8 mouse cellular contexts compared by ENCODE assay signal in genomic region chr2:35559551-35559835, GRCm38 (mm10). TPM values are rescaled to one million over a fixed set of nuclear protein-coding genes. Genes with fewer than 3 reads are reported as not detected.
DNase-seq lines count a peak whose midpoint lies in the region; ATAC-seq and TF ChIP-seq lines count a peak whose summit lies in the region.

No protein-coding gene starts in this region.

- intact Hi-C loops in gastrocnemius, adult 2 months (cut with DNase I), result loop anchor here (2.0 kb wide), 1 partner anchor 23 kb away; no protein-coding TSS in a partner anchor
- intact Hi-C loops in gastrocnemius, postnatal 36 days (cut with DNase I), result no loop called here
- intact Hi-C loops in heart, postnatal 36 days (cut with DNase I), result no loop called here

- H3K4me3 ChIP-seq in gastrocnemius, adult 2 months, result peak overlapping the region; percentile 75
- H3K4me3 ChIP-seq in forebrain, postnatal 0 days (ENCODE audit: low read depth, low read length), result no peak overlapping the region
- H3K4me3 ChIP-seq in forebrain, embryonic 15.5 days, result no peak overlapping the region

- DNase-seq in gastrocnemius, adult 2 months, result peak; percentile 59
- DNase-seq in gastrocnemius, postnatal 36 days, result no peak
- peak; percentile 55 for DNase-seq in ovary, postnatal 36 days (ENCODE audit: low spot score)
- no peak for DNase-seq in ovary, postnatal 10 days (ENCODE audit: low spot score)
- peak; percentile 34 to 49 for DNase-seq in heart, postnatal 36 days
- peak; percentile 73 for DNase-seq in testis, postnatal 10 days (ENCODE audit: low spot score)
- DNase-seq in forebrain, postnatal 0 days, result no peak

- no peaks in the 10 kb centered on the region for H3K36me3 ChIP-seq in forebrain, postnatal 0 days (ENCODE audit: insufficient read depth)
- H3K36me3 ChIP-seq in forebrain, embryonic 15.5 days, result no peaks in the 10 kb centered on the region

- no peaks in the 10 kb centered on the region for H3K9me3 ChIP-seq in forebrain, postnatal 0 days (ENCODE audit: low read length)
- H3K9me3 ChIP-seq in forebrain, embryonic 15.5 days, result no peaks in the 10 kb centered on the region

- no peaks in the 10 kb centered on the region for H3K27me3 ChIP-seq in forebrain, postnatal 0 days (ENCODE audit: insufficient read depth, low read length)
- no peaks in the 10 kb centered on the region for H3K27me3 ChIP-seq in forebrain, embryonic 15.5 days

- no peaks in the 10 kb centered on the region for H3K4me1 ChIP-seq in forebrain, postnatal 0 days (ENCODE audit: insufficient read depth)
- peaks cover 9% of the 10 kb centered on the region; the same call in 1 of the 2 replicates for H3K4me1 ChIP-seq in forebrain, embryonic 15.5 days

- 53% methylated on average over 2 of the region's 2 CpGs for WGBS in forebrain, postnatal 0 days
- WGBS in forebrain, embryonic 15.5 days, result 68% methylated on average over 2 of the region's 2 CpGs

- ATAC-seq in forebrain, postnatal 0 days, result no peak
- ATAC-seq in forebrain, embryonic 15.5 days (replicated peaks), result no peak

- H3K27ac ChIP-seq in gastrocnemius, adult 2 months, result peak overlapping the region; percentile 95
- no peak overlapping the region for H3K27ac ChIP-seq in forebrain, postnatal 0 days (ENCODE audit: low read depth, low read length)
- no peak overlapping the region for H3K27ac ChIP-seq in forebrain, embryonic 15.5 days (replicated peaks)

- no peak overlapping the region for H3K9ac ChIP-seq in forebrain, postnatal 0 days
- no peak overlapping the region for H3K9ac ChIP-seq in forebrain, embryonic 15.5 days (replicated peaks)

- no peak for TF ChIP-seq CTCF in gastrocnemius, adult 2 months (IDR thresholded peaks at IDR 0.05)
- no peak for TF ChIP-seq CTCF in forebrain, postnatal 0 days (IDR thresholded peaks at IDR 0.05; ENCODE audit: low read depth)

- no peak overlapping the region for H3K4me2 ChIP-seq in forebrain, postnatal 0 days (ENCODE audit: low read depth)
- no peak overlapping the region for H3K4me2 ChIP-seq in forebrain, embryonic 15.5 days (replicated peaks)

RNA-seq across cellular contexts. Expression of gene Dab2ip, which starts 1.4 kb away (rescaled TPM):
- total RNA-seq in gastrocnemius, adult 2 months (2021), result 10 to 100 TPM; 38.2 to 52.0 TPM
- 10 to 100 TPM; 37.6 to 46.5 TPM for total RNA-seq in gastrocnemius, postnatal 36 days (2021)
- total RNA-seq in heart, postnatal 36 days (2021), result 10 to 100 TPM; 41.7 to 54.2 TPM
- total RNA-seq in forebrain, postnatal 0 days (2014; rRNA removed), result 112 and 119 TPM in 2 replicates
- 54.9 and 65.4 TPM in 2 replicates for polyA plus RNA-seq in forebrain, postnatal 0 days (2015; fragmentation: Nextera tagmentation; extraction: Ambion mirVana)
- polyA plus RNA-seq in forebrain, embryonic 15.5 days (2015; fragmentation: Nextera tagmentation; extraction: Ambion mirVana), result 66.6 and 97.0 TPM in 2 replicates

Comparison
In these comparisons a context has a peak if more than half of its experiments do, and no peak if none do; other contexts are left out.
1. DNase-seq: peak in gastrocnemius, adult 2 months (single experiment), ovary, postnatal 36 days (single experiment), heart, postnatal 36 days (2 of 2) and testis, postnatal 10 days (single experiment); none in gastrocnemius, postnatal 36 days (0 of 2), ovary, postnatal 10 days (single experiment) and forebrain, postnatal 0 days (single experiment).